Mouse (Mus musculus): Measurements from ENCODE around the gene Dyrk2.

The Dyrk2 gene

GRCm38 (mm10) chr10:118870201-118870980 lies at the start of gene Dyrk2:
Gene Dyrk2 (minus strand): TSS chr10:118870209.
- peak; percentile 63 for DNase-seq (ENCODE audit: low read depth, low spot score)

GRCm38 (mm10) chr10:118902625-118903024 lies 32.6 kb upstream of the Dyrk2 start:
- no peak for DNase-seq (ENCODE audit: low read depth, low spot score)

DNA sequence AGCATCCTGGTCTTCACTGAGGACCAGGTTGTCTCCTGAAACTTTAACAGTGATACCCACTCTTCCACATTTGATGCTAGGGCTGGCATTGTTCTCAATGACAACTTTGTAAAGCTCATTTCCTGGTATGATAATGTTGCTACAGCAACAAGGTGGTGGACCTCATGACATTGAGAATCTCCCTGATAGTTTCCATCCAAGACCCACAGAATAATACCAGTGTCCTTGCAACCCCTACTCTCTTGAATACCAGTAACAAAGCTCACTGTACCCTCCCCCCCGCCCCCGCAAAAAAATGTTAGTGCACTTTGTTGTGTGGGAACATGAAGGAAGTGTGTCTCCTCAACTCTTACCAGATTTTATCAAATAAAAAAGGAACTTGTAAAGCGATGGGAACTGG lies 23.6 kb upstream of the Dyrk2 start:
- no peak for DNase-seq (ENCODE audit: low read depth, low spot score)

GRCm38 (mm10) chr10:118884126-118884525 lies 14.1 kb upstream of the Dyrk2 start:
- DNase-seq (ENCODE audit: low read depth, low spot score) = no peak

DNA sequence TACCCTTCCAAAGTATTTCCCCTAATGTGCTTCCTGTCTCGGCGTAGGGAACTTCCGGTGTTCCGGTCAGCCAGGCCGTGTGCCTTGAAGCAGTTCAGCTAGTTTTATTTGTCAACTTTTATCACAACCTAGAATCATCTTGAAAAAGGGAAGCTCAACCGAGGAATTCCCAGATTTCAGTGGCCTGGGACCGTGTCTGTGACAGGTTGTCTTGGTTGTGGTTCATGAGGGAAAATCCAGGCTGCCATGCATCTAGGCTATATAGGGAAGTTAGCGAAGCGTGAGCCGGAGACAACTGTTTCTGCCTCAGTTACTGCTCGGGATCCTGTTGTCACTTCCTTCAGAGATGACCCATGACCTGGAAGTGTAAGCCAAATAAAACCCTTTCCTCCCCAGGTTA lies 13.3 kb upstream of the Dyrk2 start:
- no peak for DNase-seq (ENCODE audit: low read depth, low spot score)

GRCm38 (mm10) chr10:118882258-118882885 lies 12.4 kb upstream of the Dyrk2 start:
- no peak for DNase-seq (ENCODE audit: low read depth, low spot score)

DNA sequence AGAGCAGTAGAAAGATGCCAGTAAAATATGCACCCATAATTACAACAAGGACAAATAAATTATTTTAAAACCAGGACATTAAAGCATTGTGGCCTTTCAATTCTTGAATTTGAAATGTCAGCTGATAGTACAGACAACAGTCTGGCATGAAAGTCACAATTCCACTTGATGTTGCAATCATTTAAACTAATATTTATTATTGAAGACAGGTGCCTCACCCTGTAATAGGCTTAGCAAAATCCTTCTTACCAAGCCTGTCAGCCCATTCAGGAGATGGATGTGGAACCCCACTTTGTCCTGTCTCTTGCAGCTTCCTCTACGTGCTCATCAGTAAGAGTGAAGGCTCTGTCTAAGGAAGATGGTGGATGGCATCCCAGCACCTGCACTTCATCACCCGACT lies 10.8 kb upstream of the Dyrk2 start:
- no peak for DNase-seq (ENCODE audit: low read depth, low spot score)

DNA sequence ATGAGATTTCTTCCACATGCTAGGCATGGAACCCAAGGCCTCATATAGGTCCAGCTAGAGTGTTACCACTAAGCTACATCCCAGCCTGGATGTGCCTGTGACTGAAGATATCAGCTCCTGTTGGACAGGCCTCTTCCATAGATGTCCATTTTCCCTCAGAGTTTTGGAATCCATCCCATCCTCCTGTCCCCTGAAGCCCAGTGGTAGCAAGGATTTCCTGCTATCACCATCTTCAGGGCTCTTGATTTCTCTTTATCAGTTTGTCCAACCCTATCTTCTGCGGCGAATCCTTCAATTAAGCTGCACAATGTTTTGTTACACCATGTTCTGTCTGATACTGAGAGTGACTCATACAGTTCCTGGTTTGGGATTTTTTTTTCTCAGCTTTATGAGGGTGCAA lies 2.2 kb upstream of the Dyrk2 start:
- no peak for DNase-seq (ENCODE audit: low read depth, low spot score)

DNA sequence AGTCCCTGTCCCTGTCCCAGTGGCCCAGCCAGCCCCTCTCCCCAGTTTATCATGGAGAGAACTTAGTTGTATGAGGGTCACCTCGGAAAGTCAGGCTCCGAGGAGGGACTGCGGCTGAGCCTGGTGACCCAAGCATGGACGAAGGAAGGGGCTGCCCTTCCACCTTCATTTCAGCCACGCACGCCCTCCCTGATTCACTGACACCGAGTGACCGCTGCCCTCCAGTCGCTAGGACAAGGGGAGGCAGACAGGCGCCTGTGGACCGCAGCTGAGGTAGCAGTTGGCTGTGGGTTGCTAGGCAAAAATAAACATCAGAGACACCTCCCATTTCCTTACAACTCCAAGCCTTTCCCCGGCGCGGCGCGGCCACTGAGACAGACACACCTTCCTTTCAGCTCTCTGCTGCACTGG lies 413 bp downstream of the Dyrk2 start:
- peak; percentile 92 for DNase-seq (ENCODE audit: low read depth, low spot score)

DNA sequence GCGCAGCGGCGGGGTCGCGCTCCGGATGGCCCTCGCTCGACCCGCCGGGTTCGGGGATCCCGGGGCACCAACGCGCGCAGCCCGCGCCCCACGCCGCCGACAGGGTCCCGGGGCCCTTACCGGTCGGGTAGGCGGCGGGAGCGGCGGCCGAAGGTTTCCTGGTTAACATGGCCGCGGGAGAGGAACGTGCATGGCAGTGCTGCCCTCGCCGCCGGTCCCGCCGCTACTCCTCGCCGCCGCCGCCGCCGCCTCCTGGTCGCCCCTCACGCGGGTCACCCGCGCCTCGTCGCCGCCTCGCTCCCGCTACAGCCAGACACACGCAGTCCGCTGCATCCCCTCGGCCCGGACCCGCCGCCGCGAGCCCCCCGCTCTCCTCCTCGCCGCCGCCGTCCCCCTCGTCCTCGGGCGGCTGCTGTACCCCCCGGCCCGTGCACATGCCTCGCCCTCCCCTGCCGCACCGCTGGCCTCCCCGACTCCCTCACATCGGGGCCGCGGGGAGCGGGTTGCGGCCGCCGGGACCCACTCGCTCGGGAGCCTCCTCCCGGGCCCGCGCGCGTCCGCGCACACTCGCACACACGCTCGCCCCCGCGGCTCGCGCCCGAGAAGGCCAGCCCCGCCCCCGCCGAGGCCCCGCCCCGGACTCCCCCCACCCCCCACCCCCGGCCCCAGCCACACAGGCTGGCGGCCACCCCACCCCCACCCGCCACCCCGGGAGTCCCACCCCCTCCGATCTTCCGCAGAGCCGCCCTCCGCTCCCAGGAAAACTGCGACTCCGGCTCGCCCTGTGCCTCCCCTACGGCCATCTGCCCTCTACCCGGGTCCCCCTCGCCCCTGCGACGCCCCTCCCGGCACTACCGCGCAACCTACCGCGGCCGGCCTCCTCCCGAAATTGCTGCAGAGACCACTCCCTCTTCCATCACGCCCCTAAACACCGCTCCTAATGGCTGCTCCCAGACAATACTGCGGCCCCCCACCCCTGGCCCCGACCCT lies 1.1 kb downstream of the Dyrk2 start:
- peak; percentile 82 for DNase-seq (ENCODE audit: low read depth, low spot score)

GRCm38 (mm10) chr10:118867896-118868600 lies 2.0 kb downstream of the Dyrk2 start:
- DNase-seq (ENCODE audit: low read depth, low spot score) = peak; percentile 42

DNA sequence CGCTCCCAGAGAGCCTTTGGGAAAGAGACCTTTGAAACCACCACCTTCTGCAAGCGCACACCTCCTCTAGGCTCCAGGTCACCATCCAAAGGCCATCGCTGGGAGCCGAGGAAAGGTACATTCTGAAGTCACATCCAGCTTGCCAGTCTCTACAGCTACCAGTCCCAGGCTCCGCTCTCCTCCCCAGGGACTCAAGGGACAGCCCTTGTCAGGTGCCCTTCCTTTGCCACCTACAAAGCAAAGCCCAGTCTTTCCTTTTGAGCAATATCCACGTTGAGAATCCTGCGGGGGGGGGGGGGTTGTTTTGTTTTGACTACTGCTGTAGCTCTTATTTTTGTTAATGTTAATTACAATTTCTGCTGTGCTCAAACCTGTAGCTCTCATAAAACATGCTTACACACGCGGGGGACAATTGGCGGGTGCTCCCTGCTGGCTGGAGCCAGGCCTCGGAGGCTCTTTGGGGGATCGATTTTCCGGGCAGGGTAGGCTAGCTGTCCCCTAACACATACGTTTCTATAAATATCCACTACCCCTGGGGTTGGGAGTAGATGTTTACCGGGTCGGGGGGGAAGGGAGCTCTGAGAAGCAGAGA lies 2.6 kb downstream of the Dyrk2 start:
- no peak for DNase-seq (ENCODE audit: low read depth, low spot score)

DNA sequence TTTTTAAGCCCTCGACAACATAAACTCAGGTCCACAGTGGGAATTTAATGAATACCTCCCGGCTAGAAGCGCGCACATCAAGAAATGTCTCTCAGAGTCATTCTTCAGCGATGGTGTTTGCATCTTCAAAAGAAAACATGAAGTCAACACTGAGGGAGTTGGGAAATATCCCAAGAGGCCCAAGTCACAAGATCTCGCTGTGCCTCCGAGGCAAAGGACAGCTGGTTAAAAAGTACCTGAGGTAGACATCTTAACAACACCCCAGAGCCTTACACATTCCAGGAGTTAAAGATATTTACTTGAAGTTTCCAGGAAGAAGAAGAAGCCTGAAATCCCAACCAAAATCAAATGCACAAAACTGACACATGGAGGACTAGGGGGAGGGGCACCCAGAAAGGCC lies 5.0 kb downstream of the Dyrk2 start:
- DNase-seq (ENCODE audit: low read depth, low spot score) = no peak

- no peak for DNase-seq (ENCODE audit: low read depth, low spot score)
Measured at GRCm38 (mm10) chr10:118863611-118864010, 6.4 kb downstream of the Dyrk2 start.

- DNase-seq (ENCODE audit: low read depth, low spot score) = no peak
Measured at GRCm38 (mm10) chr10:118862233-118862632, 7.8 kb downstream of the Dyrk2 start.

GRCm38 (mm10) chr10:118861234-118862025 lies 8.6 kb downstream of the Dyrk2 start:
- DNase-seq (ENCODE audit: low read depth, low spot score) = no peak

- DNase-seq (ENCODE audit: low read depth, low spot score) = no peak
Measured at GRCm38 (mm10) chr10:118859655-118860054, 10.4 kb downstream of the Dyrk2 start.

DNA sequence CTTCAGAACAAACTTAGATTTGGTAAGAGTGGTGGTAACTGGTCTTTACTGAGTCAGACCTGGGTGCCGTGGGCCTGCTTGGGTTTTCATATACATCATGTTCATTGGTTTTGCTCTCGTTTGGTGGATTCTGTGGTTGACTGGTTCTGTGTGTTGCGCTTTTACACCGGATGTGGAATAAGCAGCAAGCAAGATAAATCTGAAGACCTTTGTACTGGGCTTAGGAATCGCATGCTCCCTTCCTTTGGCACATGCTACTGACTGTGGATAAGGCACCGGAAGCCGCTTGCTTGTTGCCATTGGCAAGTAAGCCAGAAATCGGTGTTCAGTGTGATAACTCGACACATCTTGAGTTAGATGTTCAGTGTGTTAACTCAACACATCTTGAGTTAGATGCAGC lies 15.4 kb downstream of the Dyrk2 start:
- DNase-seq (ENCODE audit: low read depth, low spot score) = no peak

DNA sequence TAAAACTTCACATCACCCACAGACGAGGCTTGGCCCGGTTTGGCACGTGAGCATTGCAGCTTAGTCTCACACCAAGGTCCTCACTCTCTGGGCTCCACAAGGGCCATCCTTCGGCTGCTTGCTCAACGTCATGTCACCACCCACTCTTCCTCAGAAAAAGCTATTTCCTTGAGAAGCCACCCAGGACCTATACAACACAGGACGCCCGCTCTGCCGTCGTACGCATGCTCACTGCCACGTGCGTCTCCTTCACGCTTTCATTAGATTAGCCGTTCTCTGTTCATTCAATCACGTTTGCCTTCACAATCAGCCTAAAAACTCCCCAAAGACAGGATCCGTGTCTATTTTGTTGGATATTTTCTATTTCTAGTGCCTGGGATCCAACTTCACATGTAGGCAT lies 17.5 kb downstream of the Dyrk2 start:
- DNase-seq (ENCODE audit: low read depth, low spot score) = no peak

GRCm38 (mm10) chr10:118848501-118848900 lies 21.5 kb downstream of the Dyrk2 start:
- no peak for DNase-seq (ENCODE audit: low read depth, low spot score)
